Mouse (Mus musculus) frontal cortex, postnatal 36 days (tissue): ENCODE data around the gene Tnni3.

Experiments
- DNase-seq, 2 experiments: peaks; one replicate each; pipeline ENCODE4 v3.0.0; 2022; ENCODE audit warnings: low spot score in 2 of 2

Gene Tnni3

DNA sequence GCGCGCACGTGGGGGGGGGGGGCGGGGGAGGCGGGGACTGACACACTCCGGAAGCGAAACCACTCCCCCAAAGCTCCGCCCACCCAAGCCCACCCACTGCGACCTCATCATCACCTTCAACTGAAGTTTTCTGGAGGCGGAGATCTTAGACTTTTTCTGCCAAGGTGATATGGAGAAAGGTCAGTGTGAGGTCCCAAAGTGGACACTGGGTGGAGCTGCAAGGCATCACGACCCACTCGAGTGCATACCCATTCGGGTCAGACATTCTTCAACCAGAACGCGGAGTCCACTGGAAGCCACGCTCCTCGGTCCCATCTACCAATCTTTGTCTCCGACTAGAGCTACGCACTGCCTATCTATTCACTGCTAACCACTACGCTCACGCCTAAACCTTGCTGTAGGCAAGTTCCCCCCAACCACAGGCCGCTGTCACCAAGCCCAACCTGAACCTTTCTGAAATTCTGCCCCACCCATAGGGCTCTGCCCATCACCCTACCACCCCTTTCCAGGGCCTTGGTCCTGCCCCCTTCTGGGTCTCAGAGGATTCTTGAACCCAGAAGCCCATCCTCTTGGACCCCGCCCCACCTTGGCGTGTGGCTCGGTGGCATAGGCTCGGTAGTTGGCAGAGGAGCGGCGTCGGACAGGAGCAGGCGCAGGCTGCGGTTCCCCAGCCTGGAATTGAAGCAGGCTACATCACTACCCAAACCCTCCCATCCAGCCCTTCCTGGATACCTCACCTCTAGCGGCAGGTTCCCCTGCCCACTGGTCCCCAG is 2.6 kb downstream of the Tnni3 start:
- no peak for DNase-seq

DNA sequence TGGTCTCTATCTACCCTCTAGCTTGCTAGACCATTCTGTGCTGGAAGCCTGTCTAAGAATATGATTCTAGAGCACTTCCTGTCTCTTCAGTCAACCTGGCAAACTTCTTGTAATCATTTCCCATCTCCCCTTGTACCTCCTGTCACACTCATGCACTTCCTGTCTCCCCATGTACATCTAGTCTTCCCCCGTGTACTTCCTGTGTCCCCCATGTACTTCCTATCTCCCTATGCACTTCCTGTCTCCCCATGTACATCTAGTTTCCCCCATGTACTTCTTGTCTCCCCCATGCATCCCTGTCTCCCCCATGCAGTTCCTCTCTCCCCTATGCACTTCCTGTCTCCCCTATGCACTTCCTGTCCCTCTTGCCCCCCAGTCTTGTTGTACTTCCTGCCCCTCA is 5.5 kb downstream of the Tnni3 start:
- DNase-seq = no peak

DNA sequence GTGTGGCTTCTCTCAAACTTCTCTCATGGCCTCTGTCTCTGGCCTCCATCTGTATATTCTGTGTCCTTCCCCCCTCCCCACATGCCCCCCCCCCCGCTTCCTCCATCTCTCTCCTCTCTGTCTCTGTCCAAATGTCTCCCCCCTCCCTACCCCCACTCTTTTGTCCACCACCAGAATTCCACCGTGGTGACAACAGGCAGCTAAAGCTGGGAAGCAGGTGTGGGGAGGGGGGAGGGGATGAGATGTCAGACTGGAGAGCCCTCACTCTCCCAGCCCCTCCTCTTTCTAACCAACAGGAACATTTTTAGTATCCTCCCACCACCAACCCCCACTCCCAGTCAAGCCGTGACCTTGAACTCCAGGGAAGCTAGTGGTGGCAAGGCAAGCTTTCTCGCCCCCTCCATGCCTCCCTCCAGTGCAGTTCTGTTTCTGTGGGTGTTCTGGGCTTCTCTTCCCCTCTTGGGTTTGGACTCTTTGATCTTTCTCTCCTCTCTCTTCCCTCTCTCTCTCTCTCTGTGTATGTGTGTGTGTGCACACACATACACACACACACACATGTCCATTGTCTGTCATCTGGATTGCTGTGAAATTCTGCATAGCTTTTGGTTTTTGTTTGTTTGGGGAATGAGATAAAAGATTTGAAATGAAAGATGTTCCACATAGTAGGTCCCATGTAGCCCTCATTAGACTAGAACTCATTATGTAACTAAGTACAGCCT is 7.5 kb downstream of the Tnni3 start, which contains the start of gene Tnnt1:
TSS of gene Tnnt1 (minus strand) at position 51 of the 719 bp plus-strand sequence.
- DNase-seq = no peak

DNA sequence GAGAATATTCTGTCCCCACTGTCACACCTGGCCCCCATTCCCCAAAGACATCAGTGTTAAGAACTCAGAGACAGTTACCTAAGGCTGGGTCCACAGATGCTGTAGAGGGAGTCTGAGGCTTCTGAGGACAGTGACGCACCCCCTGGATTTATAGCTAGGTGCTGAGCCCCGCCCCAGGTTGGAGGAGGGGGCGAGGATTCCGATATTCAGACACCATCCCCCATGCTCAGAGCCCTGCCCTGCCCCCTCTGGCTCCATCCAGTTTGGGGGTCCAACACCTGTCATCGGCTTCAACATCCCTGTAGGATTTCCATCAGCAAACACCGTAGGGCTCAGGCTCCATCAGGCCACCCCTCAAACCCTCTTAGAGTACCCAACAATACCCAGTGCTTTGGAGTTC is 8.2 kb downstream of the Tnni3 start:
- no peak for DNase-seq

DNA sequence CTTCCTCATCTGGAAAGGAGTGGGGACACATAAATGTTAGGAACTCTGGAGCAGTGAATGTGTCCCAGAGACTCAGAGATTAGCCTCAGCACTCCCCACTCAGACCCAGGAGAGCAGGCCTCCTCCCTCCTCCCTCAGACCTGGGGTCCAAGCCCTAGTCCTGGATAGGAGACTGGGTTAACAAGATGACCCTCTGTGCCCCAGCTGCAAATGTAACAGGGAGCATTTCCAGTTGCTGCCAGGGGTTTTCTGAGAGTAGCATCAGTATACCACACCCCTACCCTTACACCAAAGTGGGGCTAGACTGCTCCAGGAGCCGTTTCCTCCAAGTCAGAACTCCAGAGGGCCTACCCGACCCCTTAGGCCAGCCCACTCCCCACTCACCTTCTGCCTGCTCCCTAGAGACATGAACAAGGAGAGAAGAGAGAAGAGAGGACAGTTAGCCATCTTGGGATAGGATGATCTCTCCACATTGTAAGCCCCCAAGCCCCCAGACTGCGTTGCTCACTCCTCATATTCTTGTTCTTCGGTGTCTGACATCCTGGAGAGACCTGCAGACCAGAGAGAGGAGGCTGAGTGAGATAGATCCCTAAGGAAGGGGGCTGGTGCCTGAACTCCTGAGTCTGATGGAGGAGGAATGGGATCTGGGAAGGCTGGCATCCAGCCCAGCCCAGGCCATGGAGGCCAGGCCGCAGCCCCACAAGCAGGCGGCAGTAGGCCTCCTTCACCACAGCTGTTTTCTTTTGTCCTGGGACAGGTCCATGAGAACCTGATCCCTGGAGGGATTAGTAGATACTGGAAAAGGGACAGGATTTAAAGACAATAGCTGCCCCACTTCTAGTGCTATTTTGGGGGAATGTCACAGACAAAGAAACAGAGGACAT is 10.0 kb downstream of the Tnni3 start:
- no peak for DNase-seq

DNA sequence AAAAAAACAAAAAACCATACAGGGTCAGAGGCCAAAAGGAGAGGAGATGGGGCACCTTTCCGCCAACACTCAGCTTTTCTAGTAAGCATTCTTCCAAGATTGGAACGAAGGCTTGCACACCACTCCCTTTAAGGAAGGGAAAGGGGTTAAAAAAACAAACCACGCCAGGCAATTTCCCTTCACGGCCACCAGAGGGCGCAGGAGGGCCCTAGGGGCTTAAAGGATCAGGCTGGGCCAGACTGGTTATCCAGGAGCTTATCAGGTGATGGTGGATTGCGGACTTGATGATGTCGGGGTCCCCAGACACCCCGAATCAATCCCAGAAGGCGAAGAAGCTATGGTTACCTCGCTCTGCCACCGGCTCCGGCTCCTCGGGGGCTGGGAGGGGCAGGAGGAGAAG is 10.8 kb downstream of the Tnni3 start:
- DNase-seq = no peak

DNA sequence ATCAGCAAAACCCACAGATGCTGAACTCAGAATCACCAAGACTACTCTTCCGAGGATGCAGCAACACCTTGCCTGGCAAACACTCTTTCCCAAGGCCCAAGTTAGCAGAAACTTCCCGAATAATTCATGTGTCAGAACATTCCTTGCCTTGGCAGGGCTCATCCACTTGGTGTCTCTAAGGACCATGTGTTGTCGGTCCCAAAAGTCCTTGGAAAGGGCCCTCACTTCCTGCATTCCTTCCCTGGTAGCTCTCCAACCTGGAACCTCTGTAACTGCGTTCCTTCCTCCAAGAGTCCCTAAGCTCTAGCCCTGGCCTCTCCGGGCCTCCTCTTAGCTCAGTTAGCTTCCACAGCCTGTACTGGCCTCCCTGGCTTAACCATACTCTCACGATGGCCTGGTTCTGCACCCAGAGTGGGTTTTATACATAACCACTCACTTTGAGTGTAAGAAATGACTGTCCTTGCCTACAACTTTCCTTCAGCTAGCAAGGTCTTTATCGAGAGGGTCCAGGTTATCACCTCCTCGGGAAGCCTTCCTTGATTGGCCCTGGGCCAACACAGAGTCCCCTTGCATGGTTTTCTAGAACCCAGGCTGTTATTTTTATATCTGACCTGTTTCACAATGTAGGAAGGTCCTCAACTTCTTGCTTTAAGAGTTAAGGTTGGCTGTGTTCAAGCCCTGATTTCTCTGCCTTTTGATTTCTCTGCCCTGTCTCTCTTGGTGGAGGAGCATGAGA is 12.4 kb downstream of the Tnni3 start:
- no peak for DNase-seq

DNA sequence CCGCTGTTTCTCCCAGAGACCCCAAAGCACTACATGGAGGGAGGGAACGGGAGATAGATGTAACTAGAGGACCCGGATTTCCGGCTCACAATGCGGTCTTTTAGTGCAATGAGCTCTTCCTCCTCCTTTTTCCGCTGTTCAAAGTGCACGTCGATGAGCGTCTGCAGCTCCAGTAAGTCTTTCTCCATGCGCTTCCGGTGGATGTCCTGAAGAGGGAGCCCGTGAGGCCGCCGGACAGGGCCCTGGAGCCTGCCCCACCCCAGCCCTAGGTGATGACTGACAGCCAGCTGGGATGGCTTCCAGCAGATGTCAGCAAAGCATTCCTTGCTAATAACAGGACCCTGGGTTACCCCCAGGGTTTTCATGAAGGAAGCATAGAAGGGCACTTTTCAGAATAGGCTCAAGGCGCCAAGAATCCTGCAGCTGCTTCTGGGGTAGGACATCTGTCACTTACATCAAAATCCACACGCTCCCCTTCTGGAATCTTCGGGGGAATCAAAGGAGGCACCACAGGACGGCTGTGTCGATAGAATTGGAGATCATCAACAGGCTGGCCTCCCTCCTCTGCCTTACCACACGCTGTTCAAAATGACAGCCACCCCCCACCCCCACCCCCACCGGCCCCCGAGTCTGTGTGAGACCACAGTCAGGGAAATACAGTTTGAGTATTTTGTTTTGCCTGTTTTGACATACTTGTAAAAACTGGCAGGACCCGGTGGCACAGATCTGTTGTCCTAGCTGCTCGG is 14.0 kb downstream of the Tnni3 start:
- peak in 1 of 2 experiments; percentile 25 for DNase-seq

DNA sequence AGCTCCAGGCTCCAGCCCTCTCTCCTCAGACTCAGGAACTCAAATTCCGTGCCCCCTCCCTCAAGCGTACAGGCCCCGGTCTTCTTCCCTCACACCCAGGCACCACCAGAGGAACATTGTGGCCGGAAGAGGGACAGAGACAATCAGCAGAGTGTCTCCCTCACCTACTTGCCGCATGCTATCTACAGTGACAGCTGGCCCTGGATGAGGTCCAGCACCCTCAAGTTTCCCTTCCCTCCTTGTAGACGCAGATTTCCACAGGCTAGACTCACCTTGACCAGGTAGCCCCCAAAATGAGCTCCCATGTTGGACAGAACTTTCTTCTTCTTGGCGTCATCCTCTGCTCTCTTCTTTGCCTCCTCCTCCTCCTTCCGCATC is 15.3 kb downstream of the Tnni3 start:
- DNase-seq = no peak

DNA sequence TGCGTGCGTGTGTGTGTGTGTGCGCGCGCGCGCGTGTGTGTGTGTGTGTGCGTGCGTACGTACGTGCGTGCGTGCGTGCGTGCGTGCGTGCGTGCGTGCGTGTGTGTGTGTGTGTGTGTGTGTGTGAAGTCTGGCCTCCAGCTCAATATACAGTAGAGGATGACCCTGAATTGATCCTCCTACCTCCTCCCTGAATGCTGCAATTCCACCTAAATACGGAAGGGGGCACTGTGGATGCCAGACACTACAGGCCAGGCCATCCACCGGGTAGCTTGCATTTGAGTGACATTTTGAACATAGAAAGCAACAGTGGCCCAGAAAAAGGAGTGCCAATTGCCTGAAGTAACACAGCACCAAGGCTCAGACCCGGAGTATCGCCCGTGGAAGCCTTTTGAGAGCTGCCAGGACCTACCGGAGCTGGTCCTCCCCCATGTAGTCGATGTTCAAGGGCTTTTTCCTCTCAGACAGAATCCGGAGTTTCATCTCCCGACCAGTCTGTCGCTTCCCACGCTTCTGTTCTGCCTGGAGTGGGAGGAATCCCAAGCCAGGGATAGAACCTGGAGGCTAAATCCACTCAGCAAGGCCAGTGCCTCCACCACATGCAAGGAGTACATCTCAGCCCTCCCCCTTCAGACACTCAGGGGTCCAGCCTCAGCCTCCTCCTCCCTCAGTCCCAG is 15.8 kb downstream of the Tnni3 start:
- DNase-seq = peak; percentile 43 to 69

DNA sequence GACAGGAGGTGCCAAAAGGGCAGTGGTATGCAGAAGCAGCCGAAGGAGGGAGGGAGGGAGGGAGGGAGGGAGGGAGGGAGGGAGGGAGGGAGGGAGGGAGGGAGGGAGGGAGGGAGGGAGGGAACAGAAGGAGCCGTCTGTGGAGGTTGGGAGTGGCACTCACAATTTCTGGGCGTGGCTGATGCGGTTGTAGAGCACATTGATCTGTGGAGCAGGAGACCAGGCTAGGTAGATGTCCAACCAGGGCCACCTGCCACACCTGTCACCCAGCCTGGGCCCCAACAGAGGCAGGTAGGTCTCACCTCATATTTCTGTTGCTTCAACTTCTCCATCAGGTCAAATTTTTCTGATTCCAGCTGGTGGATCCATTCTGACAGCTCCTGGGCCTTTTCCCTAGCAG is 16.8 kb downstream of the Tnni3 start:
- DNase-seq = no peak

DNA sequence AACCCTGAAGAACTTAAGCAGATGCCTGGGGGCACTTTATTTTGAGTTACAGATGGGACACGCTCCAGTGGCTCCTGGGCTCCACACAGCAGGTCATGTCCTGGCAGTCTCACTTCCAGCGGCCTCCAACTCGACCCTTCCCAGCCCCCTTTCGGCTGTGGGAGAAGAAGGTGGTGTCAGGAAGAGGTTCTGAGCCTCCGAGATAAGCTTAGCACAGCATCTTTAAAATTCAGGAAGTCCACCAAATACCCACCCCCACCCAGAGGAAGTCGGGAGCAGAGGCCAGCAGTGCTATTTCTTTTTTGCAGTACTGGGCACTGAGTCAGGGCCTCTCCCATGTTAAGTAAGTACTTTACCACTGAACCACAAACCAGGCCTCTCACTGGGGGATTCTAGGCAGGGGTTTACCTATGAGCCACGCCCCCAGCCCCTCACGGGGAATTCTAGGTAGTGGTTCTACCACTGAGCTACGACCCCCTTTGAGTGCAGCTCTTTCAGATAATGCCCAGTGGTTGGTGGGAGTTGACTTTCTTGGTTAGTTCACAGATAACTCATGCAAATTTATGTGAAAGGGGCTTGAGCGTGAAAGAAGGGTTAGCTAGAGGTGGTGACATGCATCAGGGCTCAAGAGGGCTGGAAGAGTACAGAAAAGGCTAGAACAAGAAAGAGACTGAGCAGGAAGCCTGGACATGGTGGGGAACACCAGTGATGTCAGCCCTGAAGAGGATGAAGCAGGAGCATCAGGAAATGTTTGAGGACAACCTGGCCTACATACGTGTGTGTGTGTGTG is 19.2 kb downstream of the Tnni3 start:
- no peak for DNase-seq

DNA sequence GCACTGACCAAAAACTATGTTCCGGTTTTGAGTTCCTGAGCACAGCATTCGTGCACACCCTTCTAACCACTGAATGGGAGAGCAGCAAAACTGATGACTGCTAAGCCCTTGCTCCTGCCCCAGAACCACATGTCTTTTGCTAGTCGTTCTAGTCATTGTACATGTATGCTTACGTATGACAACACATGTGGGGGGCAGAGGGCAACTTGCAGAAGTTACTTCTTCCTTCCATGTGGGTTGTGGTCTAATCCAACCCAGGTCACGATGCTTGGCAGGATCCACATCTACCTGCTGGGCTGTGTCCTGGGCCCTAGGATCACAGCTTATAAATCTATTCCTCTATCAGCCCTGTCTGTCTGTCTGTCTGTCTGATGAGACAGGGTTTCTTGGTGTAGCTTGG is 20.2 kb downstream of the Tnni3 start:
- no peak for DNase-seq

DNA sequence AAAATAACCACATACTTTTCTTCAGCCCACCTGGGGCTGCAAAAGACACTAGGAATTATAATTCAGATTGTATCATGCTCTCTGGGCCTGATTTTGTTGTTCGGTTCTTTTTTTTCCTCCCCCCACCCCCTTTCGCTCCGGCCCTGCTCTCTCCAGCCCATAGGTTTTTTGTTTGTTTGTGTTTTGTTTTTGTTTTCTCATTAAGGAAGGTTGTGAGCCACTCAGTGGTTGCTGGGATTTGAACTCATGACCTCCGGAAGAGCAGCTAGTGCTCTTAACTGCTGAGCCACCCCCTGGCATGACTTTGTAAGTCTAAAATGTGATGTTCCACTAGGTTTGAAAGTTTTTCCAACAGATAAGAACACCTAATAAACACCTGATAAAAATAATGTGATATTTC is 20.9 kb downstream of the Tnni3 start:
- no peak for DNase-seq

DNA sequence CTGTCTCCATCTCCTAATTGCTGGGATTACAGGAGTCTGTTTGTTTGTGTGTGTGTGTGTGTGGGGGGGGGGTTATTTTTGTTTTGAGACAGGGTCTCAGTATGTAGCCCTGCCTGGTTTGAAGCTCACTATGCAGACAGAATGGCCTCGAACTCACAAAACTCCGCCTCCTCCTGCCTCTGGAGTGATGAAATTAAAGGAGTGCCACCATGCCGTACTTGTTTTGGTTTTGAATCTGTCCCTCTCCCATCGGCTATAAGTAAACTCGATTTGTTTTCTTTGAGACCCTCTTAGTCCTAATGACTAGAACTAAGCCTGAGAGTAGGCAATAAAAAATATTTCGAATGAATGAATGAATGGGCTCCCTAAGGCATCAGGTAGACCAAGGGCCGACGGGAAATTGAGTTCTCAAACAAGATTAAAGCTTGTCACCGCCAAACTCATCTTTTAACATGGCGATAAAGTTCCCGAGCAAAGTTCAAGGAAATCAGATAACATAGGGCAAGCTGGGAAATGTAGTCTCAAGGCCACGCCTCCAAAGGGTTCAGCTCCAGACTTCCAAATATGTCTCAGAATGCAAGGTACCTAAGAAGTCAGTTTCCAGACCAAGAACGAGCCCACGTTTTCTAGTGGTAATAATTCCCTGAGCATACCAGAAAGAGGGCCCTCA is 21.5 kb downstream of the Tnni3 start:
- peak; percentile 42 to 87 for DNase-seq

DNA sequence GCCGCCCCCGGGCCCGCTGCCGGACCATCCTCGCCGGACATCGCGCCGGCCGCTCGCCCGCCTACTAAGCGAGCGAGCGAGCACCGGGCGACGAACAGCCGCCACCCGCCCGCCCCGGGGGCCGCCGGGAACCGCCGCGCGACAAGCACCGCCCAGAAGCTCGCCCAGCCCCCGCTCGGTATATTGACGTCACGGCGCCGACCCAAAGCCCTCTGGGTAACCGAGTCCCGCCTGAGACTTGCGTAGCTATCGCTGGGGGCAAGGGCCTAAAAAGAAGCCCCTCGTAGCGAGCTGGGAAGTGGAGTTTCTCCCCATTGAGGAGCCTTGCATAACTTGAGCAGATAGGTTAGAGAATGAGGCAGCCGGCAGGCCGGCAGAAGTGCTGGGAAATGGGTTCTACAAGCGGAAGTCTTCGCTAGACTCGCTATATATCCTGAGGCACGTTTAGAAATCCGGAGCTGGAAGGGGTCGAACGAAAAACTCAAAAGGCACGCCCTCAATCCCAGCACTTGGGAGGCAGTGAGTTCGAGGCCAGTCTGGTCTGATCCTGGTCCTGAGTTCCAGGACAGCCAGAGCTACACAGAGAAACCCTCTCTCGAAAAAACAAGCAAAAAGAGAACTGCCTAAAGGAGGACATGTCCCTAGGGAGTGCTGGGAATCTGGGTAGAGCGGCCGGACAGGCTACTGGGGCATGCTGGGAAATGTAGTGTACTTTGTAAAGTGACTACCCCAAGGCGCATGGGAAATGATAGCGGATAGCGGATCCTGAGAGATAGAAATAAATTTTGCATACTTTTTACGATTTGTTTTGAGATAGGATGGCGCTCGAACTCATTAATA is 22.3 kb downstream of the Tnni3 start, which contains the start of gene Ppp1r12c:
TSS of gene Ppp1r12c (minus strand) at position 123 of the 840 bp plus-strand sequence.
- peak; percentile 97 to 98 for DNase-seq

DNA sequence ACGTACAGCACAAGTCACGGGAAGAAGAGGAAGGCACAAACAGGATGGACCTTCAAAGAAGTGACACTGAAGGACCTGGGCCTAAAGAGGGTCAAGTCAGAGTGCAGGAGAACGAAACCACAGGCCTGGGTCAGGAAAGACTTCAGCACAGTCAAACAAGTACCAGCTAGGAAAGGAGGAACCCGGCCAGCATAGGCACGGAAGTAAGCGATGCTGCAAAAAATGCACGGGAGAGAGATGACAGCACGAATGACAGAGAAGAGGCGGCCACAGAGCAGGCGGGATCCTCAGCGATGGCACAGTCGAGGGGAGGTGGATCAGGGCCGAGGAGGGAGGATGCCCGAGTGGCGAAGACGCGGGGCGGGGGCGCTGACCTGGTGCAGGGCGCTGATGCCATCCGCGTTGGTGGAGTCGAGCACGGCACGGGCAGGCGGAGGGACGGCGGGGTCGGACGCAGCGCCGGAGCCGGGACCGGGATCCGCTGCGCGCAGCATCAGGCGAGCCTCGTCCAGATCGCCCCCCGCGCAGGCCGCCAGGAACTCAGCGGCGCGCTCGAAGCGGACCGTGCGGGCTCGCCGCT is 23.0 kb downstream of the Tnni3 start:
- peak; percentile 39 to 40 for DNase-seq

DNA sequence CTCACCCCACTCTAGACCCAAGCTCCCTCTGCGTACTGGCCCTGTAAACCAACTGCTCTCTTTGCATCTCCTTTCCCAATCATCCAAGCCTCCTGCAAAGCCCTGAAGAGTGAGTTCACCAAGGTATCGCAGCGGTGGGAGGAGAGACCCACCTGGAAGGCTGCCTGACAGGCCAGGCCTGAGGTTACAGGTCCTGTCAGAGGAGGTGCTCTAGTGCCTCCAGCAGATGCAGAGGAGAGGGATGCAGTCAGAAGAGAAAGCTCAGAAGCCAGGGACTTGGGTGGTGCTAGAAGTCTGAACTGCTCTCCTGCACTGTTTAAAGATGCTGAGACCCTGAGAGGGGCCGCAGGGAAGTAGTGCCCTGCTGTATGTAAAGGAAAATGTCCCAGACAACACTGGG is 25.0 kb downstream of the Tnni3 start:
- DNase-seq = no peak
